Mouse (Mus musculus) heart, adult 11 months (tissue): ENCODE results near the gene Arl15.

ENCODE experiments used
- DNase-seq: peaks from one replicate; pipeline ENCODE4 v3.0.0; 2022

Arl15 gene

DNA sequence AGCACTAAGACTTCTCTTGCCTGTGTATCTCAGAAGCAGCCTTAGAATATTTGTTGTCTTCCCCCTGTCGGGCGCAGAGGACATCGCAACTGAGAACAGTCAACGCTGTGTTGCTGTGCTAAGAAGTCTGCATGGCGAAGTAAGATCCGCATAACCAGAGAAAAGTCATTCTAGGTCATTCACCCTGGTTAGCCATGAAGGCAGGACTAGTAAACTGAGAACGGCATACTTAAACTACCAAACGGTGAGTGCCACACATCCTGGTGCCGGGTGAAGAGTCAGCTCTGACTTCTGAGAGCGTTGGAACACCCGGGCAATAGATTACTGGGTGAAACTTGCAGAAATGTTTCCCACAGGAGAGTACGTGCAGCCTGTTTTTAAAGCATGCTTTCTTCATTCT is 320.3 kb downstream of the Arl15 start:
- DNase-seq = peak; percentile 63

DNA sequence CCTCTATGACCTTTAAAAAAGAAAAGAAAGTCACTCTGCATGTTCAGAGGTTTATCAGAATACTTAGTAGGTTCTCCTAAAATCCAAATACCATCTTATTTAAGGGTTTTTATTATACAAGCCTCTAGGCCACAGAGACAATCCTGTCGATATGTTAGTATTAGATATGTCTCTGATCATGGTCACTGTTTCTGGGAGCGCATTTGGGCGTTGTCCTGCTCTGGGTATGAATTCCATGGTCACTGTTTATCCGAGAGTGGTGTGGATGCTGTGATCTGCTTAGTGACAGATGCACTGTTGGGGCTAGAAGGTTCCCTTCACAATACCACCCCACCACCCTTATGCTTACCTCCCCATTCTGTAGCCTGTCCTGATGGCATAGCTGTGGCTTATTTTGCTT is 320.8 kb downstream of the Arl15 start:
- peak; percentile 52 for DNase-seq

DNA sequence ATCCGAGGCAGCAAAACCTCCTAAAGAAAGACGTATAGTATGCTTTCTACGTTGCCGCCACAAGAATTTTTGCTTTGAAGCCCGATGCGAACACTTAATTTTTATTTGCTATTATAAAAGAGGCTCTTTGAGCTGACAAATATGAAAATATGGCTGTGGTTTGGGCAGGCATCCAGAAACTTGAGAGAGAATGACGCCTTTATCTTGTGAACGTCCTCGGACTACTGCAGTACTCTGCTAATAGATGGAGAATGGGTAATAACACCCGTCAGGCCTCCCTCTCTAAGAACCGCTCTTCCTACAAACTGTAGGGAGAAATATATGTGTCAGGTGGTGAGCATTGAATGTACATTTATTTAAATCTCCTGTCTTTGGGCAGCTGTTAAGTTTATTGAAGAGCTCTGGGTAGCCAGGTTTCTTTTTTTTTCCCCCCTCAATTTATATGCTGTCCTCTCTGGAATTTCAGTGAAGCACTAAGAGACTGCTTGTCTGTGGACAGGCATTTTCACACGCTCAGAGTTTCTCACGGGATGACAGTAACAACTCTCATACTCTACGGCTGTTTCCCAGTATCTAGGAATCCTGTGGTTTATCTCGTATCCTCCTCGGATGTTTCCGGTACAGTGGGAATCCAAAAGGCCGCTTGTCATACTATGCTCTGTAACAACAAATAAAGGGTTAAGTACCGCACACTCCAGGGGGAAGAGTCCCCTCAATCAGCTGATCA is 324.0 kb downstream of the Arl15 start:
- DNase-seq = peak; percentile 84

DNA sequence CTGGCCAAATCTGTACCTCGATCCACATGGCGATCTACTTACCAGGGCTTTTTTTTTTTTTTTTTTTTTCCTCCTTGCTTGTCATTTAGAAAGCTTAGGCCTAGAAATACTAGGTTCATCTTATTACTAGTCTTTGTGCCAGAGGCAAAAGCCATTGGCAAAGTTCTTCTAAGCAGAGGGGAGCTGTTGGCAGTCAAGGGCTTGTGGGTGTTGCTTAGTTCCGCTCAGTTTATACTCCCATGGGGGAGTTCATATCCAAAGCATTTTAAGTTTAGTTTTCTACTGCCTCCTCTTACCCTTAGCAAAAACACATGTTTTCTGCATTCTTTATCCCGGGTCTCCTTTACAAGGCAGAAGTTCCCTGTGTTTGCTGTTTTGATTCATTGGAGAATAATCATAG is 325.5 kb downstream of the Arl15 start:
- peak; percentile 93 for DNase-seq

DNA sequence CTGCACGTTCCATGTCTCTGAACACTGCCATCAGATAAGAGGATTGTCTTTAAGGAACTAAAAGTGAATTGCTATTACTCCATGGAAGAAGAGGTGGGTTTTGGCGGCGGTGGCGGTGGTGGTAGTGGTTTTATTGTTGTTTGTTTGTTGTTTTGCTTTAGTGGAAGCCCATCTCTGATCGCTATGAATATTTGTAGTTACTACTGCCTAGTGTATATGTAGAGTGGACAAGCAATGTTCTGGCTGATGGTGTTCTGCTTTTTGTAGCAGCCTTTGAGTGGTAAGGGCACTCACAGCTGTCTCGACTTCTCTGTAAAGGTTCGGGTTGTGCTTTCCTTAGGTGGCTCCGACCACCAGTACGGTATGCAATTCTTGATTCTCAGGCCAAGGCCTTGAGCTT is 327.3 kb downstream of the Arl15 start:
- DNase-seq = peak; percentile 60

DNA sequence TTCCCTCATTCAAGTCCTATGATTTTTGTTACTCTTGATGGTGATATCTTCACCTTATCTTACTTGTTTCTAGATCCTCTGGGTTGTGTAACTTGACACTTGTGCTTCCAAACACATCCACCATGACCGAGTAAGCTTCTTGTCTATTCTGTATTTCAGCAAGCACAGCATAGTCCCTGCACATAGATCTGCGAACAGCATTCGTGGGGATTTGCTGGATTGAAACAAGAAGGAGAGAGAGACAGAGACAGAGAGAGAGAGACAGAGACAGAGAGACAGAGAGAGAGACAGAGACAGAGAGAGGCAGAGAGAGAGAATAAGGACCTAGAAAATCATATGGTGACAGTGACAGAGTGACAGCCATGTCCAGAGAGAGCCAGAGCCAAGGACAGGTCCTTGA is 329.1 kb downstream of the Arl15 start:
- DNase-seq = peak; percentile 63

DNA sequence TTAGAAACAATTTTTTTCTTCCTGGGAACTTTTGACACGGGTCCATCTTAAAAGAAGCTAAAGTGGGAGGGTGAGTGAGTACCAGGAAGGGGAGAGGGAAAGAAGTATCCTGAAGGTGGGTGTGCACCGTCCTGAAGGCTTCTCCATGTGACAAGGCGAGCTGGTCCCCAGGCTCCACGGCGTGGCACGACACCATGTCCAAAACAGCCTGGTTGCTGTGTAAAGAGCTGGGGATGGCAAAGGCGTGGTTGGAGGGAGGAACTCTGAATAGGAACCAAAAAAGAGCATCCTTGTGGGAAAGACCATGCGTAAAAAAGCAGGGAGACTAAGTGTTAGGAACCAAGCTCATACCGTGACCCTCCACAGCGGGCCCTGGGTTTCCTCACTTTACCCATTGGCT is 330.1 kb downstream of the Arl15 start:
- peak; percentile 68 for DNase-seq

DNA sequence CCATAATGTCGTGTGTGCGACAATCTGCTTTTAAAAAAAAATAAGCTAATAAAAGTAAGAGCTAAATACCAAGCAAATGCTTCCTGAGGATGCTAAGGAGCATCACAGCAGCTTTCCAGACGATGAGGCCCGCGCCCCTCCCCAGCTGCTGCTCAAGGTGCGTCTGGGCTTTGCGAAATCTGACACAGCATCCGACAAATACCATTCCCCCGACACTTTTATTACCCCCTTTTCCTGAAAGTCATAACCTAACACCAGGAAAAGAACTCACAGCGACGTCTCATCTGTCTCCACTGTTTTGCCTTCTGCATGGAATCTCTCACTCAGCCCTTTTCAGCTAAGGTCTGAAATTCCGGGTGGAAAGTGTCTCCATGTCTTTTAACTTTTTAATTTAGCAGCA is 330.7 kb downstream of the Arl15 start:
- peak; percentile 57 for DNase-seq

DNA sequence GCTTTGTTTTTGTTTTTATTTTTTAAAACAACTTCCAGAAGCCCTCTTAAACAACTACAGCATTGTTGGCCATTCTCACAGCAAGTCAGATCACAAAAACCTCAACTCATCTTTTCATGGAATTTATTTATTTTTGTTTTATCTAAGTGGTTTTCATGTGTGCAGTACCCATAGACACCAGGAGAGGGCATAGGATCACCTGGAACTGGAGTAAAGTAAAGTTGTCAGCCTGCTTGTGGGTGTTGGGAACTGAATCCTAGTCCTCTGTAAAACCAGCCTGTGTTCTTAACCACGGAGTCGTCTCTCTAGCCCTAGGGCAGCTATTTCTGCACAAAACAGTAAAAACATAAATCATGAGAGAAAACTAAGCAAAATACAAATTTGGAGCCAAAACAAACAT is 334.1 kb downstream of the Arl15 start:
- DNase-seq = no peak

DNA sequence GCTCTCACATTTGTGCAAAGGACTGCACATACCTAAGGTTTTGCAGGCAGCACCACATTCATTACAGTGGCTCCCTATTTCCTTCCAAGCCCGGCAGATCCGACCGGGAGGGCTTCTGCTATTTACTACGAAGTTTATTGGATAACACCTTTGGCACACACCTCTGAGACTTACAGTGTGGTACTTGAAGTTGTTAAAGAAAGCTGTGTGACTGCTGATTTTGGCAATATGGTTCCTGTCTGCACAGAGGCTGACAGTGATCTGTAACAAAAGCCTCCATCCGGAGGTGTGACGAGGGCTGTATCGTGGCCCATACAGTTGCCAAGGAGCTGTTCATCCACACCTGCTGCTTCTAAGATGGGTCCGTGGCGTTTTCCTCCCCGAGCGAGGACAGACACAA is 335.7 kb downstream of the Arl15 start:
- DNase-seq = peak; percentile 86

DNA sequence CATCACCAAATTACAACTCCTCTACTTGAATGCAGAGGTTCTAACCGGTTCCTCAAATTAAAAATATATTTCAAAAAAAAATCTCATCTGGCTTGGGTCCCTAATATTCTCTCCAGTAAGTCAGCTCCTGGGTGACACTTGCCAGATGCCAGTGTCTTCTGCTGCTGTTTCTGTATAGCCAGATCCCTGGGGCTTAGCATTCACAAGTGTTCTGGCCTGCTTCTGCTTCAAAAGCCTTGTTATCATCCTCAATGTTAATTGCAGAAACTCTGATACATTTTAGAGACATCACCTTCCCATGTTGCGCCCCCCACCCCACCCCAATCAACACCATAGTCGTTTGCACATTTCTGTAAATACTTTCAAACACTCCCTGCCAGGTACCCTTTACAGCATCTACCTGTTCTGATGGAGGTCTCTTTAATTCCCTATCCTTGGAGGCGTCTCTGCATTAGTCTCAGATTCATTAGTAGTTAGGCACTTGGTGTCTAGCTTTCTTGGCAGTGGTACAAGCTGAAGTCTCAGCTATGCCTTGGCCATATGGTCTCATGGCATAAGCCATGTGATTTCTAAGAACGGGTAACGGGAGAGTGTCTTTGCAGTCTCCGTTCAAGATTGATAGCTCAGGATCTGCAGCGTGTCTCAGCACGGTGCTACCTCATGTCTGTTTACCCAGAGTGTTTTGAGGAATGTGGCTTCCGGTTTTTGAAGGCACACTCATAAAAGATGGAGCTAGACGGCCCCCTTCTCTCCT is 336.4 kb downstream of the Arl15 start:
- no peak for DNase-seq

DNA sequence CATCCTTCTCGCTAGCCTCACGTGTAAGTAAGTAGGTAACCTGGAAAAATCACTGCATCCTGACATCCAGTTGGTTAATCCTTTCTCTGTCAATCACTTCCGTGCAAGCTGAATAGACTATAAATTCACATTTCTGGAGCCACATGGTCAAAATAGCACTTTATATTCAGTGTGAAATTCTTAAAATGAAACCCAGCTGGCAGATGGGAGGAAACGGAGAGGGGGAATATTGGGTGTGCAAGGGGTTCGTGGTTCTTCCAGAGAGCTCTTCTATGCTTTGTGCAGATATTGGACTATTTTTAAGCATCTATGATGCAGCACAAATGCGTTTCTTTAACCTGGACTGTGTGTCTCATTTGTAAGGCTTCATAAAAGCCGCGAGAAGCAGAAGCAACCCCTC is 344.6 kb downstream of the Arl15 start:
- DNase-seq = no peak

DNA sequence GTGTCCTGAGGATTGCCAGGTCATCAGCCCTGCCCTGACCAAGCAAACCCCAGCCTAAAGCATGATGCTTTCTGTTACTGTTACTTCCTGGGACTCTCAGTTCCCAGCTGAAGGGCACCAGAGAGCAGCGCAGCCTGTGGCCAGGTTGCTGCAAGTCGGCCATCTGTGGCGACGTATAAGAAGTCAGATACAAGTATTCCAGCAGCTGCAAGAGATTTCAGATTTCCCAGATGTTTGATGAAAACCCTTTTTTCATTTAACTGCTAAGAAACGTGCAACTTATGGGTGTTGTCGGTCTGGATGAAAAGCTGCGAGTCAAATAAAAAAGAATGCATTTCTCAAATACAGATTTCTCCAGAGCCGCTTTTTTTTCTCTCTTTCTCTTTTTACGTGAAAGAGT is 345.3 kb downstream of the Arl15 start:
- no peak for DNase-seq

DNA sequence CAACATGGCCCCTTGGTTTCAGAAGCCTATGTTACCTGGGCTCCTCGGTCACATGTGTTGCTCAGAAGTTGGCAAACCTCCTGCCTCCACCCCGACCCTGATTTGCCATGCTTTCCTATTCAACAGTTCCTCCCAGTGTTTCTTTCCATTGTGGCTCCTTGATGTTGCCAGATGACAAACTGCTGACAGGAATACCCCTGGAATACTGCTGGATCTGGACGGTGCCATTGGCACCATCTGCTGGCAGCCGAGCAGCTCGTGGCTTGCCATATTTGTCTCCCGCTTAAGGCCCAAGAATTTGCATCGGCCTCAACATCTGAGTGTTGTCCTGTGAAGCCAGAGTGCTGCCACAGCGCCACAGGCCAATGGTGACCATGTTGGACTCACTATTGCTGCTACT is 348.5 kb downstream of the Arl15 start:
- DNase-seq = peak; percentile 71

DNA sequence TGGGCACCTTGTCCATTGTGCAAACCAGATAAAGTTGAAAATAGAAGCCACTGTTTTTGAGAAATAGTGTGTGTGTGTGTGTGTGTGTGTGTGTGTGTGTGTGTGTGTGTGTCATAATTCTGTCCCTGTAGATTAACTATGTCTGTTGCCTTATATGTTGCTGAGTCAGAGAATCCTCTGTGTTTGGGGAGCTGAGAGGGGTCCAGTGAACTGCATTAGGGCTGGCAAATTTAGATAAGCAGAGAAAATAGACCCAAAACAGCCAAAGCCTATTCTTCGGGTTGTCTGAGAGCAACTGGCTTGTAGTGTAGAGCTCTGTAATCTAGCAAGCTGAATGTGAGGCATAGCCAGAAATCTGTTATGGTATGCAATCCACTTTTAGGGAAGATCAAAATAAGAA is 348.9 kb downstream of the Arl15 start:
- DNase-seq = no peak

DNA sequence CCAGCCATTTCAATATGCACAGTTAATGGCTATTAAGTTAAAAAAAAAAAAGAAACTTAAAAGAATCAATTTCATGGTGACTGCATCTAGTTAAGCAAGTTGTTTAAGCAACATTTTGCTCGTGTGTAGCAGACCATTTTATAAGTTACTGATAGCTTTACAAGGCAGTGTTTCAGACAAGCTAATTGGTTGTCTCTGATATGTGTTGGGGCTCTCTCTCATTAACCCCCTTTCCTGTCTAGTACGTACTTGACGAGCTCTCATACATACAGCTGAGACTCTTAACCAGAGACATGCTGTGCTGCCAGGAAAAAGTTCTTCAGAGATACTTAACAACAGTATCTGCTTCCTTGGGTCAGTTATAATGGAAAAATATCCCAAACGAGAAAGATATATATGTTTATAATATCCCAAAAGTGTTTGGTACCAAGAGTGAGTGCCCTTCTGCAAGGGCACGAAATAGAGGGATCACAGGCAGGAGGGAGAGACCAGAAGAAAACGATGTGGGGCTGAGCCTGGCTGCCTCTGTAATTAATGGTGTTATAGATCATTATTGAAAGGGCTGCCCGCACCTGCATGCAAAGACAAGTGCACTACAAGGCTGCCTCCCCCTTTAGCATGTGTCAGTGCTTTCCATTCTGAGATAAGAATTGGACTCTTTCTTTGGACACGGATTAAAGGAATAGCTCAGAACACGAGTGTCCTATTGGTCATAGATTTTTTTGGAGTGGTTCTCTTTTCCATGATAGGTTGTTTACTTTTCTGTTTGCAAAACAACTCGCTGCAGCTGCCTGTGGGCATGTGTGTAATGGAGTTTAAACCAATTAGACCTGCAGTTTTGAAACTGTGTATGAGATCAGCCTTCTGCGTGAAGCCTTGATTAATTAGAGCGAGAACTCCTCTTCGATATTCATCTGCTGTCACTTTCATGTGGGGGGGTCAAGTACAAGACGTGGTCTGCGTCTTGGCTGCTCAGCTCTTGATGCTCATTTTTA is 350.0 kb downstream of the Arl15 start:
- peak; percentile 53 for DNase-seq

DNA sequence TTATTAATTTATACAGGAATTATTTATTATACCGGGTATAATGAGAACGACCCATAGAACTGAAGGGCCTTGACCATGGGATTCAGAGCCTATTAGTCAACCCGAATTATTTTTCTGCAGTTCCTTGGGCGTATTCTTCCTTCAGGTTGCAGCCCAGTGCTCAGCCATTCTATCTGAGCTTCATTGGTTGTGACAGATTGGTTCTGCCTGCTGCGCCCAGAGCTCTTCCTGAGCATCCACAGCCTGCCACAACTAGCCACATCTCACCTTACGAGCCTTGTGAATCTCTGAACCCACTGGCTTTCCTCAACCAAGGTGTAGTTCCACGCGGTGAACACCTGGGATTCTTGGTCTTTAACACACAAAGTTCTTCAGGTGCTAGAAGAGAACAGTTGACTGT is 350.9 kb downstream of the Arl15 start:
- no peak for DNase-seq

DNA sequence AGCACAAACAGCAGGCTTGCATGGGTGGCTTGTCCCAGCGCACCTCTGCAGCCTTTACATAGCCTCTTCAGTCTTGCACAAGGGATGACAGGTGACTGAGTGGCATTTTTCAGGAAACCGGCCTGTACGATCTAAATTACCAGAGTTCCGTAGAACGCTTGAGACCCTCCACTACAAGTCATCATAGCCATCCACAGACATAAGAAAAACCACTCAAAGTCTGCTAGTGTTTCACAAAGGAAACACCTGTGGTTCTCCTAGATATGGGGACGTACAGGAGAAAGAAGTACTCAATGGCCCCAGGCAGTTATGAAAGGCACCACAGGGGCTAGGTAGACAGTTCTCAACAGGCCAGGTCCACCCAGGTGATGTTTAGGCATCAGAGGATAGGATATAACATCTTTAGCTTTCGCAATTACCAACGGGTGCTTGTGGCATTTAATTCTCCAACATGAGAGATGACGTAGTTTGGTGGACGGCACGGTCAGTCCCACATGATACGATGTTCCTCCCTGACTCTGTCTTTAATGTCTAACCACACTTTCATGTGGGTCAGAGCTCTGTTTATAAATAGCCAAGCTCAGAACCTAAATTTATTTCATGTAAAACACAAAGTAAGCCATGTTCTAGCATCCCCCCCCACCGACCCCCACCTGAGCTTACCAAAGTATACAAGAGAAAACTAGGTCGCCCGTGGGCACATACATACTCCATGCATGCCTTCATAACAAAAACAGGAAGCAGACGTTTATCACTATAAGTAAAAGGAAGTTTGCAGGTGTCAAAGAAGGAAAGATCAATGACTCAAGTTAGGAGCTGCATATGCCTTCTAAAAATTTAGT is 356.8 kb downstream of the Arl15 start:
- peak; percentile 53 for DNase-seq

DNA sequence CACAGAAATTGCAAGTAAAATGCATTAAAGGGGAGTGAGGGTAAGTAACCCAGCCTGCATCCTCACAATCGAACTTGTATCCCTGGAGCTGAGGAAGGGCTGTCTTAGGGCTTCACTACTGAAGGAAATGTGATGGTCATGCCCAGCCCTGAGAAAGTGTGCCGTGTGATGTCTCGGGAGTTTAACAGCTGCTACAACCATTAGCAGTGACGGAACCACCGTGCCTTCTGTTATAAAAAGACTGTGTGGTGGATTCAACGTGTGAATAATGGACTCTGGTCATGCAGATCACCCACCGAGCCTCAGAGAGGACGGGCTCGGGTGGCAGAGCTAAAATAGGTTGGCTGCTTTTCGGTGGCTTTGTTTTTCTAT is 357.4 kb downstream of the Arl15 start:
- DNase-seq = peak; percentile 86

DNA sequence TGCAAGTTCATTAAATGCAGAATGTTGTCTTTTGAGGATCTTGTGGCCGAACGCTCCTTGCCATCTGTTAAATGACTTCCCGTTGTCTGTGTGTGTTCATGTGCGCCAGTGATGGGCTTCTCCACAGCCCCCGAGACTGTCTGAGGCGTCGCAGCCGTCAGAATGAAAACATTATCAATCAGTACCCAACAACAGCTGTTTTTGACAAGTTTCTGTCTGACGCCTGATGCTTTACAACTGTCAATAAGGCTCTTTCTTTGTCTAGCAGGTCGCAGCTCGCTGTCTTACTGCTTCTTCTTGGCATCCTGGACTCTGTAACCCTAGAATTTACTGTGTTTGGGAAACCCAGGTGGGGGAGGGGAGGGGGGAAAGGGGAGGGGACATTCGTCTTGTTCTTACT is 362.4 kb downstream of the Arl15 start:
- DNase-seq = peak; percentile 72

DNA sequence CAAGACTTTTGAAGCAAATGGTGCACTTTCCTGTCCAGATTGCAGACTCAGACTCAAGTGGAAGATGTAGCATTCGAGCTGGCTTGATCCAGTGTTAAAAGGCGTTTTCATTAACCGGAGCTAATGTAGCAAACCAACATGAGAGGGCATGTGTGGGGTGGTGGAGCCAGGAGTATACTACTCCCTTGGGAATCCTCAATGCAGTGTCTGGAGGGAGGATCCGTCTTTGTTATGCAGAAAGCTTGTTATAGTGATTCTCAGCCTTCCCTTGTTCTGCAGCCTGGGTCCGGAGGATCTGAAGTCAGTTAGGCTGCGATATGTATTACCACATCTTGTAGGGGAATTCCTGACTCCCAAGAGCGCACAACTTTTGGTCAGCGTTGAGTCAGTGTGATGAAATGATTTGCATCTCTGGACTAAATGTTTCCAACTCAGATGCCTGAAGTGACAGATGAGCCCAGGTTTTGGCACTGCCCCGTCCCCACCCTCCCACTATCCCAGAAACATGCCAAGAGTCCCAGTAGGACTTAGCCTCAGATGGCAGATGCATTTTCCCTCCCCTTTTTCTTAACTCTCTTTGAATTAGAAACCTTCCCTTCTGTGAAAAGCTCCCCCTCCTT is 363.9 kb downstream of the Arl15 start:
- DNase-seq = peak; percentile 83
